Mouse (Mus musculus) liver, adult 2 months (tissue): Measurements from ENCODE around the gene Csta1.

Source experiments
- CTCF ChIP-seq: fragments of 200-500 bp; IDR thresholded peaks from 2 replicates; pipeline ENCODE4 v1.5.1; 2011; ENCODE audit warnings: low read depth, low read length, control low read depth
- POLR2A ChIP-seq: fragments of 200-500 bp; IDR thresholded peaks from 2 replicates; pipeline ENCODE4 v1.6.1; 2011; ENCODE audit warnings: low read length, control low read depth; ENCODE audit not compliant: insufficient read depth; ENCODE audit errors: extremely low read depth

DNA sequence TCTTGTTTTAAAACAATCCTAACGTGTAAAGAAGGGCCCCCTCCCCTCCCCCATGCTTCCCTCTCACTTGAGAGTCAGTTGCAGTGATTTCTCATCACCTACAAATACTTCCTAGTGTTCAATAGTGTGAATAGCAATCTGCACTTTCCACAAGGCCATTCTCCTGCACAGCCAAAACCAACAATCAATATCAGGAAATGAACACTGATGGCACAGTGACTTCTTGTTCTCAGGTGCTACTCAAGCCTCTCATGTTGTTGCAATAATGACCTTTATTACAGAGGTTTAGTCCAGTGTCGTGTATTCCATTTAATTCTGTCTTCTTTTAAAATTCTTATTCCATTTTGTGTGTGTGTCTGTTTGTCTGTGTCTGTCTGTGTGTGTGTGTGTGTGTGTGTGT is 7.2 kb upstream of the Csta1 start:
- TF ChIP-seq CTCF: 0 out of 2 replicates have a peak, but pooled peaks have one; percentile 4
- no peak for TF ChIP-seq POLR2A
